Mouse (Mus musculus) heart, embryonic 10.5 days (tissue): ENCODE measurements around the gene Sh3bp4. TPM values are rescaled to one million over a fixed set of nuclear protein-coding genes. Genes with fewer than 3 reads are reported as not detected.
A peak's percentile ranks its signal among the peaks of the same experiment; 100 is the strongest.

Experiments
- DNase-seq: peaks from one replicate; pipeline ENCODE4 v3.0.0-alpha.2; 2017; ENCODE audit warnings: low spot score
- H3K27ac ChIP-seq: fragments of 300-500 bp; sonication (generic); 2 replicates; pipeline ENCODE4 v1.5.1; 2016; ENCODE audit warnings: mild to moderate bottlenecking
- H3K27me3 ChIP-seq: fragments of 300-500 bp; sonication (generic); 2 replicates; pipeline ENCODE4 v1.6.1; 2016; ENCODE audit warnings: mild to moderate bottlenecking; ENCODE audit not compliant: poor library complexity, insufficient read depth, severe bottlenecking
- H3K36me3 ChIP-seq: fragments of 300-500 bp; sonication (generic); 2 replicates; pipeline ENCODE4 v1.6.1; 2016; ENCODE audit warnings: mild to moderate bottlenecking, moderate library complexity
- H3K4me1 ChIP-seq: fragments of 300-500 bp; sonication (generic); 2 replicates; pipeline ENCODE4 v1.6.1; 2016; ENCODE audit warnings: mild to moderate bottlenecking
- H3K4me3 ChIP-seq: fragments of 300-500 bp; sonication (generic); 2 replicates; pipeline ENCODE4 v1.5.1; 2016; ENCODE audit warnings: mild to moderate bottlenecking, moderate library complexity
- H3K9me3 ChIP-seq: fragments of 300-500 bp; sonication (generic); 2 replicates; pipeline ENCODE4 v1.6.1; 2016; ENCODE audit warnings: mild to moderate bottlenecking, moderate library complexity
- WGBS: fragments of 180-500 bp; shearing (Covaris S2); methylation state at CpG from one replicate; pipeline ENCODE4 v1.1.7; 2016; 5-methylcytosine and 5-hydroxymethylcytosine counted together
- polyA plus RNA-seq: library from polyadenylated mRNA; unstranded; fragments of >200 nt; fragmentation: Nextera tagmentation; extraction: Ambion mirVana; gene quantifications from 2 replicates; pipeline ENCODE4 v1.2.1, GENCODE M21; 2016

The Sh3bp4 gene
- polyA plus RNA-seq, 1 experiment from 2014 or later, result 23.4 TPM

DNA sequence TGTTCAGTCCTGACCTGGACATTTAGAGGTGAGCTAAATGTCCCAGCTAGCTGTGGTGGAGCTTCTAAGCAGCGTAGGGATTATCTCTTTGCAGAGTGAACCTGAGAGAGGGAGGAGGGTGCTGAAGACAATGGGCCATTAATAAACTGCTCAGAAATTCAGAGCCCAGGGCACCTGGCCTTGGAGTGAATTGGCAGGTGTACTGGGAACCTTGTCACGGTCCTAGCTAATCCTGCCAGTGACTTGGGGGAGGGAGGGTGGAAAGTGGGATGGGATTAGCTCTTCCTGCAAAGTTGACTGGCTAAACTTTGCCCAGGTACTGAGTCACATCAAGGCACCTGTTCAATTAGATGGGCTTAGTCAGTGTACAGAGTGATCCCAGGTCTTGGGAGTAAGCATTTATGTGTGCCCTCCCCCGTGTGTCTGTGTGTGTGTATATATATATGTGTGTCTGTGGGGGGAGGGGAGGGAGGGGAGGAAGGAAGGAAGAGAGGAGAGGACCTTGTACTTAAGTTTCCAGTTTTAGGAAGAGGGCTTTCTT lies 18.6 kb downstream of the Sh3bp4 start:
- Histone ChIP-seq H3K4me3 (no peak overlapping the region), H3K9me3 (no peaks in the 10 kb centered on the region), H3K4me1 (peaks cover 89% of the 10 kb centered on the region), H3K27me3 (no peaks in the 10 kb centered on the region), H3K27ac (peak overlapping the region; percentile 65; the same call in 1 of the 2 replicates), H3K36me3 (no peaks in the 10 kb centered on the region; the same call in 1 of the 2 replicates)
- 58% methylated on average over 3 of the region's 3 CpGs for WGBS
- DNase-seq, result no peak

DNA sequence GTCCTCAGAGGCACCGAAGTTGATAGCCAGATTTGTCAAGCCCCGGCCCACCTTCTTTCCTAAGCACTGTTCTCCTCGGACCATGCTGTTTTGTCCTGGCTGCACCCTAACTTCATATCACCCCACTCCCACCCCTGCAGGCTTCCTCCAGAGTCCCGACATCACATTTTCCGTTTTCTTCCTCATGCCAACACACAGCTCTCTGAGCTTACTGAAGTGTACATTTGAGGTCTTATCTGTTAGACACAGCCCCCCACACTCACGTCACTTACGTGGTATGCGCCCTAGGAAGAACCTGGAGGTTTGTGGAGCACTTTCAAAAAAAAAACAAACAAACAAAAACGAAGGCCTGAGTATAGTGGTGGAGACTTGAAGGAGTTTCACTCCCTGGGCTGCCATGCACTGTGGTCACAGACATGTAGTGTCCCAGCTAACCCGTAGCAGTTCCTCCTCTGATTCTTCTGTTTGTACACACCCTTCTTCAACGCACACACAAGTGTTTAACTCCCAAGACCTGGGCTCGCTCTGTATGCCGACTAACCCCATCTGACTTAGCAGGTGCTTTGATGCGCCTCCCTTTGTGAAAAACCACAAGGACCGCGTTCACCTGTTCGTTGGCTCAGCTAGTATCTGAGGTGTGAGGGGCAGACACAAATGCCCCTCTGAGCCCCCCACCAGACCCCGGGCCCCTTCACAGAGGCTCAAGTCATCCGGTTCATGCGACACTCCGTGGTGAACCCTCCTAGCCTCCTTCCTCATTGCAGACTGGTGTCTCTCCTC lies 19.8 kb downstream of the Sh3bp4 start:
- DNase-seq, result no peak
- H3K36me3 ChIP-seq, result no peaks in the 10 kb centered on the region
- no peaks in the 10 kb centered on the region for H3K9me3 ChIP-seq
- H3K4me3 ChIP-seq, result no peak overlapping the region
- H3K27ac ChIP-seq, result peak overlapping the region; percentile 69
- 56% methylated on average over 21 of the region's 21 CpGs for WGBS
- H3K27me3 ChIP-seq, result no peaks in the 10 kb centered on the region
- H3K4me1 ChIP-seq, result peaks cover 98% of the 10 kb centered on the region

DNA sequence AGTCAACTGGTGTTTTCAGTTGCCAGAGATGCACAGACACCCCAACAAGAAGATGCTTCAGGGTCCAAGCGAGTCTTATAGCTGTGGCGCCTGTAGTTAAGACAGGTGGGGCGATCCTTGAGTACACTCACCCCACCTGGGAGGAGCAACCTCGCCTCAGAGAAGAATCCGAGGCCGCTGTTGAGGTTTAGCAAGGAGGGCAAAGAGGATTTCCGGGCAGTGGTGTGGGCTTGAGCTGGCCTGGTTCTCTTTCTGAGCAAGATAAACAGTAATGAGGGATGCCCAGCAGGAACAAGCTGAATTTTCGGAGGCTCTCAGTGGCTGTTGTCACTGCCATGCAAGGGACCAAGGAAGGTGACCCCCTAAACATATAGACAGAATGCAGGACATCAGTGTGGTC lies 20.5 kb downstream of the Sh3bp4 start:
- Histone ChIP-seq H3K36me3 (no peaks in the 10 kb centered on the region), H3K4me1 (peaks cover 98% of the 10 kb centered on the region), H3K9me3 (no peaks in the 10 kb centered on the region), H3K27ac (peak overlapping the region; percentile 69), H3K27me3 (no peaks in the 10 kb centered on the region), H3K4me3 (no peak overlapping the region)
- WGBS, result 70% methylated on average over 8 of the region's 8 CpGs
- no peak for DNase-seq

DNA sequence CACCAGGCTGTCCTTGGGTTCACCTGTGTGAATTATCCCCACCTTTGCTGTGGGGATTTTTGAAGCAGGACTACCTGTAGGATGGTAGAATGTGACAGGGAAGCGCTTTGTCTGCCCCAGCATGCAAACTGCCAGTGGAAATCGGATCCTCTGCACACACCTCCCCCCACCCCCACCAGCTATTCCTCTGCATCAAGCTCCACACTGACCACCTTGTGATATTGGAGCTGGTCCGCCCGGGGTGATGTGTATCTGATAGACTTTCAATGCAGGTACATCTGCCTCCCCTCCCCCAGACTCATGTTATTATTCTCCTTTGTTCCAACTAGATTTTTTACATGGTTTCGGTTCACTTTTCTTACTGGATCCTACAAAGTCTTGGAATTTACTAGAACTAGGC lies 21.8 kb downstream of the Sh3bp4 start:
- Histone ChIP-seq H3K9me3 (no peaks in the 10 kb centered on the region), H3K27me3 (no peaks in the 10 kb centered on the region), H3K4me1 (peaks cover 94% of the 10 kb centered on the region), H3K36me3 (no peaks in the 10 kb centered on the region), H3K4me3 (peak overlapping the region; percentile 31; the same call in 1 of the 2 replicates), H3K27ac (peak overlapping the region; percentile 79)
- 47% methylated on average over 5 of the region's 5 CpGs for WGBS
- no peak for DNase-seq

DNA sequence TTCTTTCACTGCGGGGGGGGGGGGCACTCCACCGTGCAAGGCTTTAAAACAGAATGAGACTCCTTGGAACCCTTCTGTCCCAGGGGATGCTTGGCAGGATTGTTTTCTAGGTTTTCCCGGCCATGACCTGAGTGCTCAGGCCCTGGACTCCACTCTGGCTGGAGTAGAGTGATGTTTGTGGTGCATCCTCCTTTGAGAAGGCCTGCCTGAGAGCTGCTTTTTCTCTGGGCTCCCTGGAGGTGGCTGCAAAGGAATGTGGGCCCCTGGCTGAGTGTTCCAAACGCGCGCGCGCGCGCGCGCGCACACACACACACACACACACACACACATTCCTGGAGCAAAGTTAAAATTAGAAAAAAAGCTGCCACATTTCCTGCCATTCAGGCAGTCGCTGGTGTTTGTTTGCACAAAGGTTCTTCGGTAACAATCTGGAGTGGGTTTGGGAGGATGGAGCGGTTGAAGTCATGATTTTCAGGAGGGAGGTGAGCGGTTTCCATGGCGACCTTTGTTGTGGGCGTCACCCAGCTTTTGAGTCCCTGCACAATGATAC lies 22.3 kb downstream of the Sh3bp4 start:
- H3K9me3 ChIP-seq, result no peaks in the 10 kb centered on the region
- peak overlapping the region; percentile 79 for H3K27ac ChIP-seq
- peak overlapping the region; percentile 31 for H3K4me3 ChIP-seq
- peaks cover 89% of the 10 kb centered on the region for H3K4me1 ChIP-seq
- DNase-seq, result peak; percentile 90
- no peaks in the 10 kb centered on the region for H3K36me3 ChIP-seq
- no peaks in the 10 kb centered on the region for H3K27me3 ChIP-seq
- 8% methylated on average over 19 of the region's 19 CpGs for WGBS

DNA sequence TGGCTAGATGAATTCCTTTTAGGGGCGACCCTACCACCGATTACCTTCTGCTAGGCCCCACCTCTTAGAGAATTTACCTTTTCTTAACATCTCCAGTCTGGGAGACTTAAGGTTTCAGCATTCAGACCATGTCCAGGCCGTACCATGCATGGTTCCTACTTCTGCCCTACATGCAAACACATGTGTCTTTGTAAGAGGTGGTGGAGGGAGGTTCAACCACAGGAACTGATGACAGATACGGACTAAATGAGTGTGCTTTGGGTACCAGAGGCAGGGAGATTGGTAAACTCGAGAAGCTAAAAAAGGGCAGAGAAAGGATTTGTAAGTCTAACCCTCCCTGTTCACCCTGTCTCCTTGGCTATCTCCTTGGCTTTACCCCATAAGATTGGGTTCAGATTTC lies 23.5 kb downstream of the Sh3bp4 start:
- peak overlapping the region; percentile 79 for H3K27ac ChIP-seq
- H3K4me1 ChIP-seq, result peaks cover 77% of the 10 kb centered on the region
- no peaks in the 10 kb centered on the region for H3K9me3 ChIP-seq
- no peaks in the 10 kb centered on the region for H3K27me3 ChIP-seq
- DNase-seq, result no peak
- no peak overlapping the region for H3K4me3 ChIP-seq
- no peaks in the 10 kb centered on the region for H3K36me3 ChIP-seq
- 71% methylated on average over 5 of the region's 5 CpGs for WGBS

DNA sequence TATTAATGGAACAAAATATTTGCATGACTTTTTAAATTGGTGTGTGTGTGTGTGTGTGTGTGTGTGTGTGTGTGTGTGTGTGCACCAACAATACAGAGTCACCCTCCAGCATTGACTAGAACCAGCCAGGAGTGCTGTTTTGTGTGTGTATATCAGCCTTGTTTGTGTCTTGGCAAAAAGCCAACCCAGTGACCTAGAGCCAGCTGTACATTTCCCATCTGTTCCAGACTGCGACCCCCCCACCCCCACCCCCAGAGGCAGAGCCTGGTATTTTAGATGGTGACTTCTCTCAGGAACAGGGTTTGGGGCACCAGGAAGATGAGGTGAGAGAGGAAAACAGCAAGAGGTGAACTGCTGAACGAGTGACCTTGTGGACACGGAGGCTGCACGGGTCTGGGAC lies 24.2 kb downstream of the Sh3bp4 start:
- peak overlapping the region; percentile 79 for H3K27ac ChIP-seq
- DNase-seq, result no peak
- H3K36me3 ChIP-seq, result no peaks in the 10 kb centered on the region
- H3K9me3 ChIP-seq, result no peaks in the 10 kb centered on the region
- H3K27me3 ChIP-seq, result no peaks in the 10 kb centered on the region
- WGBS, result 44% methylated on average over 4 of the region's 4 CpGs
- peaks cover 70% of the 10 kb centered on the region for H3K4me1 ChIP-seq
- H3K4me3 ChIP-seq, result no peak overlapping the region

DNA sequence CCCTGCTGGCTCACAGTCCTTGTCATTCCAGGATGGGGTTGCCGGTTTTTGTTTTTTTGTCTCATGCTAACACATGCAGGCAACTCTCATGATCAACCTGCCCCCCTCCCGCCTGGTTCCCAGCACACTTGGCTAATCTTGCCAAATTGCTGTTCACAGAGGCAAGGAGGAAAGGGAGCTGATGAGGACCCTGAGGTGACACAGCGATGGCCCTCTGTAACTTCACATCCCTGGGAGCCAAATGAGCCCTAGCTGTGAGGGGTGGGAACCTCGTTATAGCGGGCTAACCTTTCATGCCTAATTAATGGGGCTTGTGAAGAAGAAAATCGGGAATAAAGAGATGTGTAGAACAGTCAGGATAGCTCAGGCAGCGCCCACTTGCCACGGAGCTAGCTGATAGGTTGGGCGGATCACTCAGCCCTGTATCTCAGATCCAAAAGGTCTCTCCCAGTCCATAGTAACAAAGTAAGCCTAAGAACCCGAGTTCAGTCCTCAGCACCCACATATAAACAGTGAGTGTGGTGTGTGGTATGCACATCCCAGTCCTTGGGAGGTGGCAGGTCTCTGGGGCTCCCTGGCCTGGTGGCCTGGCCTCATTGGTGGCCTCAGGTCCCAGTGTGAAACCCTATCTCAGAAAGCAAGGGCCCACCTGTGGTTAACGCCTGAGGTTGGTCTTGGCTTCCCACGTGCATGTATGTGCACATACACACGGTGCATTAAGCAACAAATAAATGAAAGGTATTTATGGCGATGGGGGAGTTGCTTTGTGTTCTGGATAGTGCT lies 25.6 kb downstream of the Sh3bp4 start:
- no peaks in the 10 kb centered on the region for H3K9me3 ChIP-seq
- H3K36me3 ChIP-seq, result no peaks in the 10 kb centered on the region
- H3K27ac ChIP-seq, result peak overlapping the region; percentile 76
- H3K4me3 ChIP-seq, result no peak overlapping the region
- DNase-seq, result no peak
- H3K27me3 ChIP-seq, result no peaks in the 10 kb centered on the region
- peaks cover 55% of the 10 kb centered on the region for H3K4me1 ChIP-seq
- 21% methylated on average over 14 of the region's 14 CpGs for WGBS

DNA sequence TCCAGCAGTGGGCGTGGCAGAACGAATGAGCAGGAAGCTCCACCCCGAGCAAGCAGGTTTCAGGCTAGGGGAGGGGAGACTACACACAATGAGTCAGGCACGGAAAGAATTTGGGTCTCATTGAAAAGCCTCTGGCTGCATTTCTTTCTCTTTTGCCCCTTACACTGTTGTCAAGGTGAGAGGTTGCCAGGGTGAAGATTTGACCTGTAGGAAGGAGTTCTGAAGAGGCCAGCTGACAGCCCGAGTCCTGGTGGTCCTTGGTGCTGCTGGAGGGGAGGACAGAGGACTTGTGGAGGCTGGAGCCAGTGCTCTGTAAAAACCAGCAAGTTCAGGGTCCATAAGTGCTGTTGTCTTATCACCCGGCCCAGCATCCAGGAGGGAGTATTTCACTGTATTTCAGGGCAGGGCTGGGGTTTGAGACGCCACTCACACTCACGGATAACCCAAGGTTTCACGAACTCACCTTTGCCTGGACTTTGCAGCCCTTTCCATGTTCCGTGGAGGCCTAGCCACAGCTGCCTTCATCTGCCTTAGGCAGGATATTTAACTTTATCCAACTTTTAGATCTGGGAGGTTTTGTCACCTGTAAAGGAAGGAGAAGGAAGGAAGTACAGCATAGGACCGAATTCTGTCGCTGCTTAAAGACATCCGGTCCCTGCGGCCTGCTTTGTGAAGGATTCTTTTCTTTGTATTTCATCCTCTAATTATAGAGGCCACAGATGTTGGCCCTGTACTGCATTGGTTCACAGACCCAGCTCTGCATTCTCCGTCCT lies 32.2 kb downstream of the Sh3bp4 start:
- Histone ChIP-seq H3K4me1 (peaks cover 51% of the 10 kb centered on the region), H3K9me3 (no peaks in the 10 kb centered on the region), H3K4me3 (peak overlapping the region; percentile 31; the same call in 1 of the 2 replicates), H3K27me3 (no peaks in the 10 kb centered on the region), H3K27ac (peak overlapping the region; percentile 91), H3K36me3 (no peaks in the 10 kb centered on the region)
- no peak for DNase-seq
- 33% methylated on average over 14 of the region's 15 CpGs for WGBS

DNA sequence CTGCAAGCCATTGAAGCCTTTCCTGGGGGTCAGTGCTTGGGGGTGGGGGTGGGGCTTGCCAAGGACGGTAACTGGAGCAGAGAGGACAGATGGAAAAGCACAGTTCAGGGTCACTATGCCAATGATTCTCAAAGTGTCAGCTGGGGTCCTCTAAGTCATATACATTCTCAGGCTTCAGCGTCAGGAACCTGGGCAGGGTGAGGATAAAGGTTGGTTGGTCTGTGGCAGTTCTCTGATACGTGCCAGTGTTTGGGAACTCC lies 32.7 kb downstream of the Sh3bp4 start:
- Histone ChIP-seq H3K27me3 (no peaks in the 10 kb centered on the region), H3K27ac (peak overlapping the region; percentile 91), H3K36me3 (no peaks in the 10 kb centered on the region), H3K9me3 (no peaks in the 10 kb centered on the region), H3K4me1 (peaks cover 56% of the 10 kb centered on the region), H3K4me3 (no peak overlapping the region)
- 34% methylated on average over 3 of the region's 3 CpGs for WGBS
- DNase-seq, result no peak

DNA sequence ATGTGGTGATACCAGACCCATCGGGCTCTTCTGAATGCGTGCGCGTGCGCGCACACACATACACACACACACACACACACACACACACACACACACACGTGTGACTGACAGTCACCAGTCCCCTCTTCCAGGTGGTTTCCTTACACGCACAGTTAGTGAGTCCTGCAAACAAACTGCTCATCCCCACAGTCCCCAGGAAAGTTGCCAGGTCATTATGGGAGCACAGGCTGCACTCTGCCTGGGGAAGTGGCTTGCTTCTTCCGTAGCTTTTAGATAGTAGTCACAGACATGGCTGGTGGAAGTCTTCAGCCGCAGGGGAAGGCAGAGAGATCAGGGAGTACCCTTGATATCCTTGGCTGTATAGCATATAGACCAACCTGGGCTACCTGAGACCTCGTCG lies 33.3 kb downstream of the Sh3bp4 start:
- no peak overlapping the region for H3K4me3 ChIP-seq
- peaks cover 62% of the 10 kb centered on the region for H3K4me1 ChIP-seq
- H3K36me3 ChIP-seq, result no peaks in the 10 kb centered on the region
- no peak for DNase-seq
- peak overlapping the region; percentile 91 for H3K27ac ChIP-seq
- WGBS, result 74% methylated on average over 12 of the region's 12 CpGs
- no peaks in the 10 kb centered on the region for H3K27me3 ChIP-seq
- no peaks in the 10 kb centered on the region for H3K9me3 ChIP-seq

DNA sequence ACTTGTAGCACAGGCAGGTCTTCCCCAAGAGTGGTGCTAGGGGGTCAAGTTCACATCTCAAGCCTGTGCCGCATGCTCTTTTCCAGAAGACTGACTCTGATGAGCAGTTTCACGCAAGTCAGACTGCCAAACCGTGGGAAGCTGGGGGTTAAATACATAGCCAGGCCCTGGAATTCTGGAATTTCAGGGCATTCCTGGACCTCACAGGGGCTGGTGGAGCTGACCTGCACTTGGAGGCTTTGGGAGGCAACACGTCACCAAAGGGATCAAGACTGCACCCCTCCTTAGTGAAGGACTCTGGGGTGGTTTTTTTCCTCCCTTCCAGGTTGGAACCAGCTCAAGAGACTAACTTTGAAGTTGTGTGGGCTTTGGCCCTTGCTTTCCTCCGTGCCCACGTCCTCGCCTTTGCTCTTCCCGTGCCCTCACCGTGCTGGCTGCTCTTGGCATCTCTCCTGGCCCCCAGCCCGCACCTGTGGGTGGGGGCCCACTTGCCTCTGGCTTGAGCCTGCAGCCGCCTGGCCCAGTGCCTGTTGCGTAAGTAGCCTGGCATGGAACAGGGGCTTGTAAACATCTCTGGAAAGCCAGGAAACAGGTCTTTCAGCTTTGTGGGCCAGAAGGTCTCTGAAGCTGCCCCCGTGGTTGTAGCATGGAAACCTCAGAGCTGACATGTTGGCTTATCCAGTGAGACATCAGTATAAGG lies 34.0 kb downstream of the Sh3bp4 start:
- 78% methylated on average over 13 of the region's 13 CpGs for WGBS
- peak overlapping the region; percentile 91 for H3K27ac ChIP-seq
- peaks cover 69% of the 10 kb centered on the region for H3K4me1 ChIP-seq
- H3K4me3 ChIP-seq, result no peak overlapping the region
- no peaks in the 10 kb centered on the region for H3K36me3 ChIP-seq
- H3K9me3 ChIP-seq, result no peaks in the 10 kb centered on the region
- H3K27me3 ChIP-seq, result no peaks in the 10 kb centered on the region
- no peak for DNase-seq
